Mouse (Mus musculus) spleen, adult 2 months (tissue): ENCODE data around the gene Kansl2. TPM values are rescaled to one million over a fixed set of nuclear protein-coding genes. Genes with fewer than 3 reads are reported as not detected.

ENCODE experiments used
- DNase-seq, 2 experiments: peaks; one replicate each; pipeline versions ENCODE4 v3.0.0 to v3.0.0-alpha.2; 2012 to 2021; ENCODE audit warnings: low spot score in 2 of 2, low read depth in 1 of 2
- H3K27ac ChIP-seq: fragments of 200-500 bp; 2 replicates; pipeline ENCODE4 v1.5.1; 2012; ENCODE audit warnings: low read length, inconsistent platforms; ENCODE audit not compliant: insufficient read depth
- H3K27me3 ChIP-seq: fragments of 200-500 bp; 2 replicates; pipeline ENCODE4 v1.6.1; 2012; ENCODE audit warnings: mild to moderate bottlenecking, moderate library complexity, low read length, inconsistent platforms; ENCODE audit not compliant: control insufficient read depth, insufficient read depth
- H3K36me3 ChIP-seq: fragments of 200-500 bp; 2 replicates; pipeline ENCODE4 v1.6.1; 2012; ENCODE audit warnings: mild to moderate bottlenecking, low read length, inconsistent platforms; ENCODE audit not compliant: control insufficient read depth, insufficient read depth
- H3K4me1 ChIP-seq: fragments of 200-500 bp; 2 replicates; pipeline ENCODE4 v1.6.1; 2011; ENCODE audit warnings: inconsistent platforms; ENCODE audit not compliant: control insufficient read depth, insufficient read depth, insufficient read length
- H3K4me3 ChIP-seq: fragments of 200-500 bp; 2 replicates; pipeline ENCODE4 v1.5.1; 2011; ENCODE audit warnings: mild to moderate bottlenecking, inconsistent platforms; ENCODE audit not compliant: insufficient read depth, insufficient read length; ENCODE audit errors: extremely low read depth
- CTCF ChIP-seq: fragments of 200-500 bp; IDR thresholded peaks from 2 replicates; pipeline ENCODE4 v1.5.1; 2011; ENCODE audit warnings: mild to moderate bottlenecking, inconsistent platforms; ENCODE audit not compliant: insufficient read depth, insufficient read length, insufficient replicate concordance; ENCODE audit errors: extremely low read depth
- POLR2A ChIP-seq: fragments of 200-500 bp; IDR thresholded peaks from 2 replicates; pipeline ENCODE4 v1.6.1; 2011; ENCODE audit warnings: low read depth, low read length, inconsistent platforms
- WGBS: fragments of 180-500 bp; shearing (Covaris S2); methylation state at CpG from one replicate; pipeline ENCODE4 v1.1.7; 2018; 5-methylcytosine and 5-hydroxymethylcytosine counted together
- polyA plus RNA-seq: library from polyadenylated mRNA; depleted of rRNA; stranded (reverse); fragments of >200 nt; gene quantifications from 2 replicates; pipeline ENCODE4 v1.2.3, GENCODE M21; 2012; rRNA removed

Gene Kansl2
- polyA plus RNA-seq, 1 experiment, result 28.9 TPM

GRCm38 (mm10) chr15:98482701-98483100 lies 51.4 kb downstream of the Kansl2 start, which contains the start of gene Lalba:
Gene Lalba, minus strand, starts transcription at chr15:98482721.
- Histone ChIP-seq H3K27me3 (no peaks in the 10 kb centered on the region), H3K4me3 (no peak within 1 kb of the TSS), H3K36me3 (no peaks in the 10 kb centered on the region), H3K27ac (no peak within 1 kb of the TSS), H3K4me1 (peaks cover 12% of the 10 kb centered on the region; the same call in 1 of the 2 replicates)
- TF ChIP-seq POLR2A (no peak), CTCF (no peak)
- 84% methylated on average over 3 of the region's 3 CpGs for WGBS
- DNase-seq, result no peak

GRCm38 (mm10) chr15:98479568-98480102 lies 54.4 kb downstream of the Kansl2 start:
- no peaks in the 10 kb centered on the region for H3K27me3 ChIP-seq
- H3K27ac ChIP-seq, result no peak overlapping the region; the same call in 1 of the 2 replicates
- H3K4me1 ChIP-seq, result peaks cover 10% of the 10 kb centered on the region; the same call in 1 of the 2 replicates
- no peak for TF ChIP-seq POLR2A
- no peak for TF ChIP-seq CTCF
- DNase-seq, result no peak
- WGBS, result 33% methylated on average over 7 of the region's 7 CpGs
- no peak overlapping the region for H3K4me3 ChIP-seq
- no peaks in the 10 kb centered on the region for H3K36me3 ChIP-seq

- H3K27ac ChIP-seq, result no peak overlapping the region
- H3K4me1 ChIP-seq, result no peaks in the 10 kb centered on the region; the same call in 1 of the 2 replicates
- no peak for DNase-seq
- TF ChIP-seq CTCF (no peak), POLR2A (no peak)
- H3K36me3 ChIP-seq, result no peaks in the 10 kb centered on the region
- H3K4me3 ChIP-seq, result no peak overlapping the region
- 79% methylated on average over 5 of the region's 5 CpGs for WGBS
- no peaks in the 10 kb centered on the region for H3K27me3 ChIP-seq
Observed at GRCm38 (mm10) chr15:98476281-98476680, 57.8 kb downstream of the Kansl2 start.

- H3K27me3 ChIP-seq, result no peaks in the 10 kb centered on the region
- no peaks in the 10 kb centered on the region for H3K36me3 ChIP-seq
- TF ChIP-seq CTCF, result peak; percentile 35; the same call in 1 of the 2 replicates
- TF ChIP-seq POLR2A, result no peak
- no peak overlapping the region for H3K27ac ChIP-seq
- H3K4me3 ChIP-seq, result no peak overlapping the region
- 48% methylated on average over 10 of the region's 10 CpGs for WGBS
- peak in 1 of 2 experiments; percentile 61 for DNase-seq
- H3K4me1 ChIP-seq, result no peaks in the 10 kb centered on the region; the same call in 1 of the 2 replicates
Observed at GRCm38 (mm10) chr15:98475382-98475781, 58.7 kb downstream of the Kansl2 start.

- TF ChIP-seq POLR2A, result no peak
- no peak for TF ChIP-seq CTCF
- H3K27ac ChIP-seq, result no peak overlapping the region
- no peaks in the 10 kb centered on the region for H3K36me3 ChIP-seq
- no peak for DNase-seq
- H3K4me1 ChIP-seq, result no peaks in the 10 kb centered on the region; the same call in 1 of the 2 replicates
- no peak overlapping the region for H3K4me3 ChIP-seq
- no peaks in the 10 kb centered on the region for H3K27me3 ChIP-seq
- WGBS, result 78% methylated on average over 10 of the region's 10 CpGs
Observed at GRCm38 (mm10) chr15:98474958-98475357, 59.1 kb downstream of the Kansl2 start.

- DNase-seq, result no peak
- Histone ChIP-seq H3K4me1 (no peaks in the 10 kb centered on the region), H3K4me3 (no peak overlapping the region), H3K27ac (no peak overlapping the region), H3K36me3 (no peaks in the 10 kb centered on the region), H3K27me3 (no peaks in the 10 kb centered on the region)
- TF ChIP-seq CTCF (no peak), POLR2A (no peak)
- WGBS, result 90% methylated on average over 13 of the region's 13 CpGs
Observed at GRCm38 (mm10) chr15:98471539-98471938, 62.5 kb downstream of the Kansl2 start.

- no peaks in the 10 kb centered on the region for H3K4me1 ChIP-seq
- no peaks in the 10 kb centered on the region for H3K36me3 ChIP-seq
- WGBS, result 92% methylated on average over 4 of the region's 4 CpGs
- no peak for DNase-seq
- H3K27me3 ChIP-seq, result no peaks in the 10 kb centered on the region
- no peak for TF ChIP-seq CTCF
- no peak for TF ChIP-seq POLR2A
- no peak within 1 kb of the TSS for H3K4me3 ChIP-seq
- no peak within 1 kb of the TSS for H3K27ac ChIP-seq
Observed at GRCm38 (mm10) chr15:98469596-98469995, 64.5 kb downstream of the Kansl2 start, which contains the start of gene OR5BS1P. Gene OR5BS1P, plus strand, starts transcription at chr15:98469896.

Other genes starting within 250 kb of the Kansl2 start
- 0.09 and 0.22 TPM in 2 replicates for gene Zfp641, start 238.1 kb downstream of the Kansl2 start, polyA plus RNA-seq
- not detected in 2 replicates for gene Olfr285, start 216.9 kb downstream of the Kansl2 start, polyA plus RNA-seq
- not detected in 2 replicates for gene Olfr284, start 193.3 kb downstream of the Kansl2 start, polyA plus RNA-seq
- gene Olfr283, start 153.3 kb downstream of the Kansl2 start, polyA plus RNA-seq, result not detected in 2 replicates
- not detected in 2 replicates for gene Olfr282, start 103.0 kb downstream of the Kansl2 start, polyA plus RNA-seq
- not detected in 2 replicates for gene Olfr281, start 81.7 kb downstream of the Kansl2 start, polyA plus RNA-seq
- gene OR5BS1P, start 64.4 kb downstream of the Kansl2 start, polyA plus RNA-seq, result not detected in 2 replicates
- not detected in 2 replicates for gene Lalba, start 51.5 kb downstream of the Kansl2 start, polyA plus RNA-seq
- not detected in 2 replicates for gene Olfr279, start 41.9 kb downstream of the Kansl2 start, polyA plus RNA-seq
- 9.4 and 9.5 TPM in 2 replicates for gene Ccnt1, start 36.7 kb upstream of the Kansl2 start, polyA plus RNA-seq
- gene 4930415O20Rik, start 36.7 kb upstream of the Kansl2 start, polyA plus RNA-seq, result 0.27 TPM in 1 of 2 replicates, not detected in the other
- 23.2 and 24.2 TPM in 2 replicates for gene Adcy6, start 75.8 kb upstream of the Kansl2 start, polyA plus RNA-seq
- gene Cacnb3, start 96.6 kb upstream of the Kansl2 start, polyA plus RNA-seq, result 22.4 and 31.0 TPM in 2 replicates
- gene Ddx23, start 128.6 kb upstream of the Kansl2 start, polyA plus RNA-seq, result 31.5 and 31.8 TPM in 2 replicates
- gene Rnd1, start 143.2 kb upstream of the Kansl2 start, polyA plus RNA-seq, result 3.4 and 4.4 TPM in 2 replicates
- gene Ccdc65, start 173.9 kb upstream of the Kansl2 start, polyA plus RNA-seq, result not detected in 2 replicates
- gene Fkbp11, start 193.9 kb upstream of the Kansl2 start, polyA plus RNA-seq, result 16.7 and 18.1 TPM in 2 replicates
- 65.2 and 70.5 TPM in 2 replicates for gene Arf3, start 228.9 kb upstream of the Kansl2 start, polyA plus RNA-seq
- 0.78 and 0.93 TPM in 2 replicates for gene Wnt10b, start 243.9 kb upstream of the Kansl2 start, polyA plus RNA-seq